Mouse (Mus musculus) lung, adult 2 months (tissue): ENCODE data around the gene Rnf207.

Experiments used
- CTCF ChIP-seq: fragments of 200-500 bp; IDR thresholded peaks from 2 replicates; pipeline ENCODE4 v1.5.1; 2011; ENCODE audit warnings: mild to moderate bottlenecking, low read length, control low read depth; ENCODE audit not compliant: insufficient read depth
- POLR2A ChIP-seq: fragments of 200-500 bp; IDR thresholded peaks from 2 replicates; pipeline ENCODE4 v1.6.1; 2011; ENCODE audit warnings: low read depth, mild to moderate bottlenecking, control low read depth, low read length, borderline replicate concordance; ENCODE audit errors: extremely low read depth

DNA sequence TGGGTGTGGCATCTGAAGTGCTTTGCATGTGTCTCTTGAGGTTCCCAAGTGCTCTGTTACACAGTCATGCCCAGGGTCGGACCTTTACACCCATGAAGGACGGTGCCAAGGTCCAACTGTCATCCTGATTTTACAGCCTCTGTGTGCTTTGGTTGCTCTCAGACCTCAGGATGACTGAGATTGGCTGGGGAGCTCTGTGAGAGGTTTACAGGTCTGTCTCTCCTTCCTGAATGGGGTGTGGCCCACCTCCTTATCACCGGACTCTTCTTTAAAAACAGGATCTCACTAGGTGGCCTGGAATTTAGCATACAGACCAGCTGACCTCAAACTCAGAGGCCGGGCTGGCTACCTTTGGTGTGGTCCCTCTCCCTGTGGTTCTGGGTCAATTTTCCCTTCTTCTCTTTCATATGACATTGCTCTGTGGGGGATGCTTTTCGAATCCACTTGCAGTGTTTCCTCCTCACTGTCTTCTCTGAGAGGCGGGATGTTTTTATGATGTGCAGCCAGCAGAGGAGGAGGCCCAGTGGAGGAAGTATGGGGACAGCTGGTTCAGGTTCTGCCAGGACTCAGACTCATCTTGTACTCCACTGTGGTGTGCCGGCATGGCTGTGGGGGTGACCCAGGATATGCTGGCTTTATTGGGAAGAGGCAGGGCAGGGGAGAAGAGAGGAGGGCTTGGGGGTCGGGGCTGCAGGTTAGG is 32.1 kb upstream of the Rnf207 start:
- no peak for TF ChIP-seq CTCF
- TF ChIP-seq POLR2A, result no peak
